Mouse (Mus musculus): ENCODE data around the gene Raf1. TPM values are rescaled to one million over a fixed set of nuclear protein-coding genes. Genes with fewer than 3 reads are reported as not detected.
"Not testable (repeated sequence)": the region's sequence is repeated elsewhere in the genome, so short reads cannot be mapped to it uniquely, and the experiment has no call there.

The Raf1 gene
- polyA plus RNA-seq, 1 experiment from 2014 or later = 161 TPM

DNA sequence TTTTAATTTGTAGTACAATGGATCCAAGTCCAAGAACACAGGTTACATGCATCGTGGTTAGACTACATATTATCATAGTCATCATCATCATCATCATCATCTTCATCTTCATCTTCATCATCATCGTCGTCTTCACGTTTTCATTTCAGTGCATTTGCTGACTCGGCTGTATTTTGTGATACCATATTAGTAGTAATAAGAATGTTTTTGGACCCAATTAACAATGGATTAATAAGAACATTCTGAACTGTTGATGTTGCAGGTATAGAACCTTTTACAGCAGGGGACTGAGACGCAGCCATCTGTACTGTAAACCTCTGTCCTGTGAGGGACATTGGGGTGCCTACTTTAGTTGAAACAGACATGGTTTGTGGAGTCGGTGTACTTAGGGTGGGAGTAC is 38.2 kb downstream of the Raf1 start:
- not testable (repeated sequence) for H3K4me3 ChIP-seq; H3K27me3 ChIP-seq; H3K4me2 ChIP-seq (replicated peaks); ATAC-seq (replicated peaks); H3K27ac ChIP-seq (replicated peaks); H3K9ac ChIP-seq (replicated peaks); H3K9me3 ChIP-seq; H3K4me1 ChIP-seq
- H3K36me3 ChIP-seq = peaks cover 50% of the 10 kb centered on the region
- 97% methylated on average over 7 of the region's 7 CpGs for WGBS

DNA sequence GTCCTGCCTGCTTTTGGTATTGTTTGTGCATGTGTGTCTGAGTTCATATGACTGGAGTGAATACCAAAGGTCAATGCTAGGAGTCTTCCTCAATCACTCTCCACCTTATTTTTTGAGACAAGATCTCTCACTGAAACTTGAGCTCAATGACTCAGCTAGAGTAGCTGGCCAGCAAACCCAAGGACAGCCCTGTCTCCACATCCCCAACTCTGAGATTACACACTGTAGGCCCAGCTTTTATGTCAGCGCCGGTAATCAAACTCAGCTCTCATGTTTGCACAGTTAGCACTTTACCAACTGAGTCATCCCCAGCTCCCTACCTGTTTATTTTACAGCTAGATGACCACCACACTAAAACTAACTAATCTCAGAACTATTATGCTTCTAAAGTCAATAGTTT is 42.4 kb downstream of the Raf1 start:
- Histone ChIP-seq H3K9ac (replicated peaks) (no peak overlapping the region), H3K9me3 (no peaks in the 10 kb centered on the region), H3K4me3 (no peak overlapping the region), H3K27me3 (no peaks in the 10 kb centered on the region), H3K36me3 (peaks cover 78% of the 10 kb centered on the region), H3K4me1 (no peaks in the 10 kb centered on the region), H3K27ac (replicated peaks) (no peak overlapping the region), H3K4me2 (replicated peaks) (no peak overlapping the region)
- WGBS = 97% methylated on average over 2 of the region's 2 CpGs
- ATAC-seq (replicated peaks) = no peak

DNA sequence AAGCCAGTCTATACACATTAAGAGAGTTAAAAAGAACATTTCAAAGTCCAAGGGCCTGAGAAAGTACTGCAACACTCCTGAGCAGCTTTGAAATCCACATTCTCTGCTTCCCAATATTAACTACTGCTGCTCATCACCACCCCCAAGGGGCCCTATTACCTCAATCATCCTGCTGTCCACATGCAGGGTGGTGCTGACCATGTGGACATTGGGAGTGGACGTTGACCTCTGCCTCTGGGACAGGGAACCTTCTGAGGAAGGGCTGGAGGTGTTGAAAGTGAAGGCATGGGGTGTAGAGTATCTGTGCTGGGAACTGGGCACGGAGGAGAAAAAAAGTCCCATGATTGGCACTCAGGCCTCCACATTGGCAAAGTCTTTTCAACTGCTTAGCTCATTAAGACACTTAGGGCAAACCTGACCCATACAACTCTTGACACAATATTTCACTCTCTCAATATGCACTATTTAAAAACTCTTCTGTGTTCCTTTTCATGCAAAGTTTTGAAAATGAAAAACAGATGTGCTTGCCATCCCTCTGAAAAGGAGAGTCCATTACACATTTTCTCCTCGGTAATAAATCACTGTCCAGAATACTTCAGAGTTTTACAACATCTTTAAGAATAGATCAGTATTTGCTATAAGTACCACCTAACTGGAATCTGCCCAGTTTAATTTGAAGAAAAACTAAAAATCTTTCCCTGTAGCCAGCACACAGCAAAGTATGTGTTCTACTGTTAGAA is 45.2 kb downstream of the Raf1 start:
- ATAC-seq (replicated peaks) = no peak
- Histone ChIP-seq H3K4me2 (replicated peaks) (no peak overlapping the region), H3K27ac (replicated peaks) (no peak overlapping the region), H3K4me1 (no peaks in the 10 kb centered on the region), H3K36me3 (peaks cover 82% of the 10 kb centered on the region), H3K4me3 (no peak overlapping the region), H3K27me3 (no peaks in the 10 kb centered on the region), H3K9ac (replicated peaks) (no peak overlapping the region), H3K9me3 (no peaks in the 10 kb centered on the region)
- 90% methylated on average over 3 of the region's 3 CpGs for WGBS

DNA sequence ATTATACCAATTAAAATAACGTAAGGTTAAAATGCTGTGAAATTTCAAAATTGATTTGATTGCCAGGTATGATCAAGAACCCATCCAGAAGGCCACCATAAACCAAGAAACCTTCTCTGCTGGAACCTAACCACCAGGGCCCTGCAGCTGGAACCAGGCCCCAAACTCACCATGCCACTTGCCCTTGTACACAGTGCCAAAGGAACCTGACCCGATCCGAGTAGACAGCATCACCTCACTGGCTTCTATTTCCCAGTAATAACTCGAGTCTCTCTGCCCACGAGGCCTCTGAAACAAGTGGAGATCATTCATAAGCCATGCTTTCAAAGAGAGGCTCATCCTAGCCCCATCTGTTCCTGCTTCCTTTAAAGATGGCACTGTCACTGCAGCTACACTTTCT is 50.3 kb downstream of the Raf1 start:
- H3K36me3 ChIP-seq = peaks cover 91% of the 10 kb centered on the region
- H3K27ac ChIP-seq (replicated peaks) = no peak overlapping the region
- 87% methylated on average over 5 of the region's 5 CpGs for WGBS
- no peak overlapping the region for H3K9ac ChIP-seq (replicated peaks)
- no peak for ATAC-seq (replicated peaks)
- no peak overlapping the region for H3K4me3 ChIP-seq
- no peaks in the 10 kb centered on the region for H3K27me3 ChIP-seq
- no peak overlapping the region for H3K4me2 ChIP-seq (replicated peaks)
- H3K9me3 ChIP-seq = no peaks in the 10 kb centered on the region
- no peaks in the 10 kb centered on the region for H3K4me1 ChIP-seq

DNA sequence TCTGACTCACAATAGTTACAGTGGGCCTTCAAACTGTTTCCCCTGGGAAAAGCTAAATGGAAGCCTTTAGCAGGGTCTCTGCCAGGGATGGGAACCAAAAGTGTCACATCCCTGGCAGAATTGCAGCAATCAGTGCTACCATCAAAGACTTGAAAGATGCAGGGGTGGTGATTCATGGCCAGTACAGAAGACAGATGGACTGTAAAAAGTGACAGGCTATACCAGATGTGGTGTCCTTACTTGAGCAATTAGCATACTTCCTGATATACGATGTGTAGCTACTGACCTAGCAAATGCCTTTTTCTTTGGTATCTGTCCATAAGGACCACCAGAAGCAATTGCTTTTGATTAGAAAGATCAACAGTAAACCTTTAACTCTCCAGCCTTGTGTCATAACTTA is 55.5 kb downstream of the Raf1 start:
- no peak overlapping the region for H3K27ac ChIP-seq (replicated peaks)
- H3K27me3 ChIP-seq = no peaks in the 10 kb centered on the region
- ATAC-seq (replicated peaks) = no peak
- no peak overlapping the region for H3K4me2 ChIP-seq (replicated peaks)
- H3K36me3 ChIP-seq = peaks cover 100% of the 10 kb centered on the region
- 94% methylated on average over 1 of the region's 1 CpGs for WGBS
- no peaks in the 10 kb centered on the region for H3K4me1 ChIP-seq
- no peak overlapping the region for H3K9ac ChIP-seq (replicated peaks)
- no peaks in the 10 kb centered on the region for H3K9me3 ChIP-seq
- no peak overlapping the region for H3K4me3 ChIP-seq

GRCm38 (mm10) chr6:115619818-115620217 is 56.6 kb downstream of the Raf1 start:
- Histone ChIP-seq H3K27me3 (no peaks in the 10 kb centered on the region), H3K27ac (replicated peaks) (no peak overlapping the region), H3K4me2 (replicated peaks) (no peak overlapping the region), H3K9me3 (no peaks in the 10 kb centered on the region), H3K4me1 (no peaks in the 10 kb centered on the region), H3K36me3 (peaks cover 98% of the 10 kb centered on the region), H3K4me3 (no peak overlapping the region), H3K9ac (replicated peaks) (no peak overlapping the region)
- ATAC-seq (replicated peaks) = no peak
- 94% methylated on average over 10 of the region's 10 CpGs for WGBS

DNA sequence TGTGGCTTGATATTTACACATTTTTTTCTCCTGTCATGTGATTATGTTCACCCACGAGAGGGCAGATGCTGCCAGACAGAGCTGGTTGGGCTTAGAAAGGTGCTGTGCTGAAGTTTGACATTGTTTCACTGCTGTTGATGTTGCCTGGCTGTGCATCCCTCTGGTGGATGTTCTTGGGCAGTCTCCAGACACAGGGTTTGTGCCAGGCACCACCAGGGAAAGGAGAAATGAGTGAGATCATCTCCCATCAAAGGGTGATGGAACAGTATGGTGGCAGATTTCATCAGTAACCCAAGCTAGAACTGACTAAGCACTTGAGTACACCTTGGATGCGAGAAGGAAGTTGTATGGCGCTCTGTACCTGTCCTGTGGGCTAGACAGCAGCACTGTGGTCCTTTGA is 60.5 kb downstream of the Raf1 start:
- 86% methylated on average over 3 of the region's 3 CpGs for WGBS
- ATAC-seq (replicated peaks) = no peak
- no peak overlapping the region for H3K9ac ChIP-seq (replicated peaks)
- peaks cover 93% of the 10 kb centered on the region for H3K36me3 ChIP-seq
- no peak overlapping the region for H3K27ac ChIP-seq (replicated peaks)
- H3K27me3 ChIP-seq = no peaks in the 10 kb centered on the region
- no peak overlapping the region for H3K4me3 ChIP-seq
- no peaks in the 10 kb centered on the region for H3K4me1 ChIP-seq
- no peak overlapping the region for H3K4me2 ChIP-seq (replicated peaks)
- H3K9me3 ChIP-seq = no peaks in the 10 kb centered on the region

DNA sequence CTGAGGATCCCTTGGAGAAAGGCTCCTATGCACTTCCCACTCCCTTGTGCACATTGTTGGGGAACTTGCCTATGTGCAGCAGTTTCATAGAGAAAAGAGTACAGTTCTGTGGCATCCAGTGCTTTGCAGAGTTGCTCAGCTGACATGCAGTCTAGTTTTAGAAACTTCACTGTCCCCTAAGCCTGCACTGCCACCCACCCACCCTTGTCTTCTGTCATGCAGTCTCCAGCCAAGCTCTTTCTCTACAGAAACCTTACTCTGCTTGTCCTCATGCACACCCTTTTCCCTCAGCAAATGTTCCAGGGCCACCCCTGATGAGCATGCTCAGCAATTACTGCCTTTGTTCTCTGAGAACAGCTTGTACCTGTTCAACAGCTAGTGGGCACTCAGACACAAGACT is 62.6 kb downstream of the Raf1 start:
- no peaks in the 10 kb centered on the region for H3K9me3 ChIP-seq
- H3K27me3 ChIP-seq = no peaks in the 10 kb centered on the region
- no peak overlapping the region for H3K9ac ChIP-seq (replicated peaks)
- no peak overlapping the region for H3K4me2 ChIP-seq (replicated peaks)
- no peak overlapping the region for H3K27ac ChIP-seq (replicated peaks)
- H3K4me1 ChIP-seq = no peaks in the 10 kb centered on the region
- no peak for ATAC-seq (replicated peaks)
- no peak overlapping the region for H3K4me3 ChIP-seq
- H3K36me3 ChIP-seq = peaks cover 79% of the 10 kb centered on the region

DNA sequence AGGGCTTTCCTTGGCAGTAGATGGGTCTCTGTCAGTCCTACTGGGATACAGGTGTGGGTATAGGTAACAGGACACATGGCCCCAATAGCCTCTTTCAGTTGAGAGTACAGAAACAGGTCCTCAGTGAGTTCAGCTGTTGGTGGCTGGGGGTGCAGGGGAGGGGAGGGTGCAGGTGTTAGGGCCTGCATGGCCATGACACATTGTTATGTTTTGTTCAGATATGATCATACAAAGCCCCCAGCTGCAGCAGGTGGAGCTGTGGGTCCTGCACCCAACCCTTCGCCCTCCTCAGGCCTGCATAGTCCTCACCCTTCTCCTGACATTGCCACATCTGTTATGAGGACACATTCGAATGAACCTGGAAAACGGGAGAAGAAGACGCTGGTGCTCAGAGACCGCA is 66.1 kb downstream of the Raf1 start:
- no peaks in the 10 kb centered on the region for H3K27me3 ChIP-seq
- H3K9ac ChIP-seq (replicated peaks) = no peak overlapping the region
- no peaks in the 10 kb centered on the region for H3K9me3 ChIP-seq
- no peak overlapping the region for H3K4me3 ChIP-seq
- 94% methylated on average over 5 of the region's 5 CpGs for WGBS
- no peak overlapping the region for H3K4me2 ChIP-seq (replicated peaks)
- H3K36me3 ChIP-seq = peaks cover 48% of the 10 kb centered on the region
- ATAC-seq (replicated peaks) = no peak
- no peak overlapping the region for H3K27ac ChIP-seq (replicated peaks)
- H3K4me1 ChIP-seq = no peaks in the 10 kb centered on the region

DNA sequence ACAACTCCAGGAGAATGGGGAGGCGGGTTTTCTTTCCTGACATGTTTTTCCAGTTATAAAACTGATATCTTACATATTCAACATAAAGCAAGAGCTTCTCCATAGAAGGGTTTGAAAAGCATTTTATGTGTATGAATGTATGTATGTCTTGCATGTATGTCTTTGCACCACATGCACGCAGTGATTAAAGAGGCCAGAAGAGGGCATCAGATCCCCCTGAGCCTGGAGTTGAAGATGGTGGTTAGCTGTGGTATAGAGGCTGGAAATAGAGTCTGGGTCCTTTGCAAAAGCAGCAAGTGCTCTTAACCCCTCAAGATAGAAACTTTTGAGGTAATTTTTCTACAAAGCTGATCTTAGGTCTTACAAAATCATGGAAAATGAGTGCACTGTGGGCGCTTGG is 67.3 kb downstream of the Raf1 start:
- Histone ChIP-seq H3K27me3 (no peaks in the 10 kb centered on the region), H3K4me2 (replicated peaks) (no peak overlapping the region), H3K9me3 (no peaks in the 10 kb centered on the region), H3K4me3 (no peak overlapping the region), H3K9ac (replicated peaks) (no peak overlapping the region), H3K4me1 (no peaks in the 10 kb centered on the region), H3K36me3 (peaks cover 39% of the 10 kb centered on the region), H3K27ac (replicated peaks) (no peak overlapping the region)
- WGBS = 69% methylated on average over 3 of the region's 3 CpGs
- ATAC-seq (replicated peaks) = no peak

- Histone ChIP-seq H3K27ac (replicated peaks) (no peak overlapping the region), H3K4me2 (replicated peaks) (no peak overlapping the region), H3K36me3 (peaks cover 26% of the 10 kb centered on the region), H3K9me3 (no peaks in the 10 kb centered on the region), H3K27me3 (no peaks in the 10 kb centered on the region), H3K4me1 (peaks cover 9% of the 10 kb centered on the region), H3K9ac (replicated peaks) (no peak overlapping the region), H3K4me3 (no peak overlapping the region)
- WGBS = 84% methylated on average over 4 of the region's 4 CpGs
- ATAC-seq (replicated peaks) = no peak
Observed at GRCm38 (mm10) chr6:115607429-115607828, 69.0 kb downstream of the Raf1 start.

GRCm38 (mm10) chr6:115606461-115606860 is 70.0 kb downstream of the Raf1 start:
- H3K9ac ChIP-seq (replicated peaks) = no peak overlapping the region
- WGBS = 85% methylated on average over 1 of the region's 1 CpGs
- H3K27me3 ChIP-seq = no peaks in the 10 kb centered on the region
- H3K9me3 ChIP-seq = no peaks in the 10 kb centered on the region
- no peak overlapping the region for H3K4me3 ChIP-seq
- ATAC-seq (replicated peaks) = no peak
- peaks cover 16% of the 10 kb centered on the region for H3K36me3 ChIP-seq
- no peak overlapping the region for H3K4me2 ChIP-seq (replicated peaks)
- H3K27ac ChIP-seq (replicated peaks) = no peak overlapping the region
- H3K4me1 ChIP-seq = peaks cover 10% of the 10 kb centered on the region
